Mouse (Mus musculus) lung, embryonic 14.5 days (tissue): ENCODE data around the gene Abi3bp. TPM values are rescaled to one million over a fixed set of nuclear protein-coding genes. Genes with fewer than 3 reads are reported as not detected.

Experiments
- ATAC-seq: fragments of 200-750 bp; cut with Nextera tagmentation; 2 replicates; pipeline ENCODE4 v1.8.0; 2017; ENCODE audit warnings: mild to moderate bottlenecking, moderate TSS enrichment, moderate library complexity; ENCODE audit not compliant: insufficient read depth
- DNase-seq: peaks from one replicate; pipeline ENCODE4 v3.0.0-alpha.2; 2015
- H3K27ac ChIP-seq: fragments of 300-500 bp; sonication (generic); 2 replicates; pipeline ENCODE4 v1.5.1; 2014; ENCODE audit warnings: low read depth, mild to moderate bottlenecking, moderate library complexity
- H3K27me3 ChIP-seq: fragments of 300-500 bp; sonication (generic); 2 replicates; pipeline ENCODE4 v1.6.1; 2014; ENCODE audit warnings: low read length, control low read depth; ENCODE audit not compliant: insufficient read depth
- H3K36me3 ChIP-seq: fragments of 300-500 bp; sonication (generic); 2 replicates; pipeline ENCODE4 v1.6.1; 2014; ENCODE audit warnings: control low read depth; ENCODE audit not compliant: insufficient read depth
- H3K4me1 ChIP-seq: fragments of 300-500 bp; sonication (generic); 2 replicates; pipeline ENCODE4 v1.6.1; 2014; ENCODE audit warnings: antibody characterized with exemption, control low read depth; ENCODE audit not compliant: insufficient read depth
- H3K4me2 ChIP-seq: fragments of 300-500 bp; sonication (generic); 2 replicates; pipeline ENCODE4 v1.6.1; 2014; ENCODE audit warnings: mild to moderate bottlenecking
- H3K4me3 ChIP-seq: fragments of 300-500 bp; sonication (generic); 2 replicates; pipeline ENCODE4 v1.5.1; 2014; ENCODE audit warnings: low read depth, low read length
- H3K9ac ChIP-seq: fragments of 300-500 bp; sonication (generic); 2 replicates; pipeline ENCODE4 v1.6.1; 2014
- H3K9me3 ChIP-seq: fragments of 300-500 bp; sonication (generic); 2 replicates; pipeline ENCODE4 v1.6.1; 2016; ENCODE audit warnings: low read depth, low read length, control low read depth
- CTCF ChIP-seq: IDR thresholded peaks from 2 replicates; pipeline ENCODE4 v1.5.1; 2016; ENCODE audit warnings: antibody characterized with exemption, low read depth
- WGBS: fragments of 180-500 bp; shearing (Covaris S2); extraction: QIAGEN DNeasy Blood & Tissue Kit; methylation state at CpG from one replicate; pipeline ENCODE4 v1.1.7; 2014; 5-methylcytosine and 5-hydroxymethylcytosine counted together
- polyA plus RNA-seq: library from polyadenylated mRNA; unstranded; fragments of >200 nt; fragmentation: Nextera tagmentation; extraction: Ambion mirVana; gene quantifications from 2 replicates; pipeline ENCODE4 v1.2.1, GENCODE M21; 2014

Gene Abi3bp
- 18.1 and 20.2 TPM in 2 replicates for polyA plus RNA-seq

GRCm38 (mm10) chr16:56477677-56478574, at the start of gene Abi3bp:
TSS of gene Abi3bp (plus strand) at chr16:56477878.
- ATAC-seq (peak; percentile 85), DNase-seq (peak; percentile 75)
- Histone ChIP-seq H3K36me3 (no peaks in the 10 kb centered on the region), H3K27ac (peak within 1 kb of the TSS; percentile 75), H3K4me3 (peak within 1 kb of the TSS; percentile 35), H3K4me1 (no peaks in the 10 kb centered on the region), H3K27me3 (no peaks in the 10 kb centered on the region), H3K4me2 (peak within 1 kb of the TSS; percentile 64), H3K9me3 (no peaks in the 10 kb centered on the region), H3K9ac (peak within 1 kb of the TSS; percentile 53)
- 15% methylated on average over 11 of the region's 11 CpGs for WGBS
- no peak for TF ChIP-seq CTCF

- Histone ChIP-seq H3K4me3 (no peak overlapping the region), H3K9me3 (no peaks in the 10 kb centered on the region), H3K27ac (no peak overlapping the region), H3K27me3 (no peaks in the 10 kb centered on the region), H3K36me3 (no peaks in the 10 kb centered on the region), H3K9ac (no peak overlapping the region), H3K4me1 (no peaks in the 10 kb centered on the region), H3K4me2 (no peak overlapping the region)
- no peak for TF ChIP-seq CTCF
- DNase-seq = no peak
- 71% methylated on average over 4 of the region's 4 CpGs for WGBS
- no peak for ATAC-seq
Measured at GRCm38 (mm10) chr16:56435293-56436185, 42.1 kb upstream of the Abi3bp start.

GRCm38 (mm10) chr16:56440243-56440642, 37.4 kb upstream of the Abi3bp start:
- Histone ChIP-seq H3K4me3 (no peak overlapping the region), H3K36me3 (no peaks in the 10 kb centered on the region), H3K27me3 (no peaks in the 10 kb centered on the region), H3K4me2 (no peak overlapping the region), H3K9ac (no peak overlapping the region), H3K9me3 (no peaks in the 10 kb centered on the region), H3K4me1 (no peaks in the 10 kb centered on the region), H3K27ac (no peak overlapping the region)
- 86% methylated on average over 4 of the region's 4 CpGs for WGBS
- DNase-seq (no peak), ATAC-seq (no peak)
- TF ChIP-seq CTCF = no peak

DNA sequence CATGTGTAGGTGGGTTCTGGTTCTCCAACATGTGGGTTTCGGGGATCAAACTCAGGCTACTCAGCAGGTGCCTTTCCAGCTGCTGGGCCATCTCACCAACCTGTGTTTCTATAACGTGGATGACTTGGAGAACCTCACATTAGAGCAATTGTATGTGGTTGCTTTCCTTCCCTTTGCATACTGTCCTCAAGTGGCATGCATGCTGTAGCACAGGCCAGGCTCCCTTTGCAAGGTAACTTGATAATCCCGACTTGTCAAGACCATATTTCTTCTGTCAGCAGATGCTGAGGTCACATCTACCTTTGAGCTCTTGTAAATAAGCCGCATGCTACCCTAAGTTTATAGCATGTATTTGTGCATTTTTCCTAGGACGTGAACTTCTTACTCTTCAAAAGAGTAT, 36.6 kb upstream of the Abi3bp start:
- Histone ChIP-seq H3K4me2 (no peak overlapping the region), H3K36me3 (no peaks in the 10 kb centered on the region), H3K27me3 (no peaks in the 10 kb centered on the region), H3K27ac (no peak overlapping the region), H3K4me3 (no peak overlapping the region), H3K9ac (no peak overlapping the region), H3K9me3 (no peaks in the 10 kb centered on the region), H3K4me1 (no peaks in the 10 kb centered on the region)
- 70% methylated on average over 5 of the region's 5 CpGs for WGBS
- TF ChIP-seq CTCF = no peak
- DNase-seq (no peak), ATAC-seq (no peak)

DNA sequence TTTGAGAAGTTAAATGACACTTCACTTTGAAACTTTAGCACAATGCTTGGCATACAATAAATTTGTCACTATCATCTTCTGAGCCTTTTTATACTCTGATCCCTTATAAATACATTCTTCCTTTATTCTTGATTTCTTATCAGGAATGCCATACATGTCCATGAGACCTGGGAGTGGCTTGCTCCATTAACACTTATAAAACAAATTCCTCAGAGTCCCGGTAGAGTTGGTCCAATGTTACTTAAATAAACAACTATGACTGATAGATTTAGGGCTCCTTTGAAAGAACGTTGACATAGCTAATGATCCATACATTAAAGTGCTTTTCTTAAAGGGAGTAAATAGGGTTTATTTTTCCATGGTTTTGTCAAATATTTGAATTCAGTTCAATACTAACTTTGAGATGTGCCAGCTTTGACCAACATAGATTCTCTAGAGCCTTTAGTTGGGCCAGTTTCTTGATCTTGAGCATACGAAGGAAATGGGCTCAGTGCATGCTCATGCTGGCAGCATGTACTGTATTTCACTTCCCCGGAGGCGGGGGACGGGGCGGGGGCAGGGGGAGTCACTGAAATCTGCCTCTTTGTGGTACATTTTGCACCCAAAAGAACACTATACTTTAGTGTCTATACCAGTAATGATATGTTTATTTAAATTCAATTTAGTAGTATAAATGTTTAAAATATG, 35.9 kb upstream of the Abi3bp start:
- H3K4me1 ChIP-seq = no peaks in the 10 kb centered on the region
- ATAC-seq (peak; percentile 38), DNase-seq (no peak)
- H3K36me3 ChIP-seq = no peaks in the 10 kb centered on the region
- 45% methylated on average over 7 of the region's 7 CpGs for WGBS
- no peaks in the 10 kb centered on the region for H3K9me3 ChIP-seq
- H3K27ac ChIP-seq = no peak overlapping the region
- no peak overlapping the region for H3K4me2 ChIP-seq
- H3K4me3 ChIP-seq = no peak overlapping the region
- no peaks in the 10 kb centered on the region for H3K27me3 ChIP-seq
- TF ChIP-seq CTCF = no peak
- no peak overlapping the region for H3K9ac ChIP-seq

- Histone ChIP-seq H3K4me2 (no peak overlapping the region), H3K4me3 (no peak overlapping the region), H3K4me1 (no peaks in the 10 kb centered on the region), H3K27me3 (no peaks in the 10 kb centered on the region), H3K9ac (no peak overlapping the region), H3K27ac (no peak overlapping the region), H3K9me3 (peaks cover 6% of the 10 kb centered on the region; the same call in 1 of the 2 replicates), H3K36me3 (no peaks in the 10 kb centered on the region)
- WGBS = 54% methylated on average over 2 of the region's 2 CpGs
- no peak for TF ChIP-seq CTCF
- DNase-seq (peak; percentile 31), ATAC-seq (no peak)
Measured at GRCm38 (mm10) chr16:56451482-56451881, 26.2 kb upstream of the Abi3bp start.
